Mouse (Mus musculus): ENCODE measurements around the gene Zbtb48. TPM values are rescaled to one million over a fixed set of nuclear protein-coding genes. Genes with fewer than 3 reads are reported as not detected.
A peak's percentile ranks its signal among the peaks of the same experiment; 100 is the strongest.

The Zbtb48 gene
- polyA plus RNA-seq, 1 experiment from 2014 or later = 16.6 TPM

- Histone ChIP-seq H3K4me1 (ENCODE audit: control insufficient read depth, insufficient read depth, low read length) (peaks cover 21% of the 10 kb centered on the region), H3K4me2 (ENCODE audit: low read depth, low read length) (no peak overlapping the region), H3K4me3 (ENCODE audit: low read length) (no peak overlapping the region), H3K27me3 (replicated peaks; ENCODE audit: control insufficient read depth, insufficient read depth, low read length) (no peaks in the 10 kb centered on the region), H3K9ac (ENCODE audit: low read depth, low read length) (no peak overlapping the region), H3K9me3 (ENCODE audit: control insufficient read depth, low read length) (no peaks in the 10 kb centered on the region), H3K36me3 (ENCODE audit: control insufficient read depth, insufficient read depth, low read length) (no peaks in the 10 kb centered on the region), H3K27ac (ENCODE audit: low read length) (no peak overlapping the region)
- no peak for ATAC-seq
- 66% methylated on average over 3 of the region's 3 CpGs for WGBS
Observed at GRCm38 (mm10) chr4:151997701-151998100, 29.8 kb downstream of the Zbtb48 start.

GRCm38 (mm10) chr4:151996951-151997222 lies 30.6 kb downstream of the Zbtb48 start:
- peak overlapping the region; percentile 98 for H3K4me3 ChIP-seq (ENCODE audit: low read length)
- no peaks in the 10 kb centered on the region for H3K27me3 ChIP-seq (replicated peaks; ENCODE audit: control insufficient read depth, insufficient read depth, low read length)
- WGBS = 3% methylated on average over 13 of the region's 13 CpGs
- peak overlapping the region; percentile 60 for H3K4me2 ChIP-seq (ENCODE audit: low read depth, low read length)
- H3K27ac ChIP-seq (ENCODE audit: low read length) = peak overlapping the region; percentile 88
- no peak for ATAC-seq
- no peaks in the 10 kb centered on the region for H3K9me3 ChIP-seq (ENCODE audit: control insufficient read depth, low read length)
- peaks cover 4% of the 10 kb centered on the region for H3K36me3 ChIP-seq (ENCODE audit: control insufficient read depth, insufficient read depth, low read length)
- H3K4me1 ChIP-seq (ENCODE audit: control insufficient read depth, insufficient read depth, low read length) = peaks cover 21% of the 10 kb centered on the region
- peak overlapping the region; percentile 88 for H3K9ac ChIP-seq (ENCODE audit: low read depth, low read length)

- WGBS = under 1% methylated on average over 86 of the region's 94 CpGs
Observed at GRCm38 (mm10) chr4:151996173-151996950, 31.1 kb downstream of the Zbtb48 start, which contains the start of gene Phf13. Gene Phf13 (minus strand): TSS chr4:151996258.

GRCm38 (mm10) chr4:151995371-151996172 lies 31.9 kb downstream of the Zbtb48 start:
- H3K9ac ChIP-seq (ENCODE audit: low read depth, low read length) = peak overlapping the region; percentile 91
- ATAC-seq = peak; percentile 34
- peak overlapping the region; percentile 98 for H3K4me3 ChIP-seq (ENCODE audit: low read length)
- peak overlapping the region; percentile 88 for H3K4me2 ChIP-seq (ENCODE audit: low read depth, low read length)
- H3K27ac ChIP-seq (ENCODE audit: low read length) = peak overlapping the region; percentile 82
- WGBS = under 1% methylated on average over 100 of the region's 111 CpGs
- H3K9me3 ChIP-seq (ENCODE audit: control insufficient read depth, low read length) = no peaks in the 10 kb centered on the region
- H3K27me3 ChIP-seq (replicated peaks; ENCODE audit: control insufficient read depth, insufficient read depth, low read length) = no peaks in the 10 kb centered on the region
- H3K4me1 ChIP-seq (ENCODE audit: control insufficient read depth, insufficient read depth, low read length) = peaks cover 21% of the 10 kb centered on the region
- peaks cover 14% of the 10 kb centered on the region for H3K36me3 ChIP-seq (ENCODE audit: control insufficient read depth, insufficient read depth, low read length)

More at GRCm38 (mm10) chr4:151996173-151996950, 31.1 kb downstream of the Zbtb48 start, which contains the start of gene Phf13:
- Histone ChIP-seq H3K4me2 (ENCODE audit: low read depth, low read length) (peak within 1 kb of the TSS; percentile 88), H3K9me3 (ENCODE audit: control insufficient read depth, low read length) (no peaks in the 10 kb centered on the region), H3K4me3 (ENCODE audit: low read length) (peak within 1 kb of the TSS; percentile 98), H3K4me1 (ENCODE audit: control insufficient read depth, insufficient read depth, low read length) (peaks cover 21% of the 10 kb centered on the region), H3K36me3 (ENCODE audit: control insufficient read depth, insufficient read depth, low read length) (peaks cover 9% of the 10 kb centered on the region), H3K27me3 (replicated peaks; ENCODE audit: control insufficient read depth, insufficient read depth, low read length) (no peaks in the 10 kb centered on the region), H3K27ac (ENCODE audit: low read length) (peak within 1 kb of the TSS; percentile 88), H3K9ac (ENCODE audit: low read depth, low read length) (peak within 1 kb of the TSS; percentile 91)
- peak; percentile 97 for ATAC-seq

- no peaks in the 10 kb centered on the region for H3K27me3 ChIP-seq (replicated peaks; ENCODE audit: control insufficient read depth, insufficient read depth, low read length)
- H3K27ac ChIP-seq (ENCODE audit: low read length) = peak overlapping the region; percentile 82
- no peak for ATAC-seq
- peak overlapping the region; percentile 98 for H3K4me3 ChIP-seq (ENCODE audit: low read length)
- H3K9ac ChIP-seq (ENCODE audit: low read depth, low read length) = peak overlapping the region; percentile 91
- H3K9me3 ChIP-seq (ENCODE audit: control insufficient read depth, low read length) = no peaks in the 10 kb centered on the region
- H3K4me1 ChIP-seq (ENCODE audit: control insufficient read depth, insufficient read depth, low read length) = peaks cover 21% of the 10 kb centered on the region
- H3K36me3 ChIP-seq (ENCODE audit: control insufficient read depth, insufficient read depth, low read length) = peaks cover 14% of the 10 kb centered on the region
- WGBS = 2% methylated on average over 61 of the region's 61 CpGs
- H3K4me2 ChIP-seq (ENCODE audit: low read depth, low read length) = peak overlapping the region; percentile 88
Observed at GRCm38 (mm10) chr4:151994228-151995171, 33.0 kb downstream of the Zbtb48 start.

- WGBS = 71% methylated on average over 6 of the region's 6 CpGs
- no peak overlapping the region for H3K4me2 ChIP-seq (ENCODE audit: low read depth, low read length)
Observed at GRCm38 (mm10) chr4:151993035-151993434, 34.4 kb downstream of the Zbtb48 start.

GRCm38 (mm10) chr4:151992091-151992490 lies 35.4 kb downstream of the Zbtb48 start:
- H3K9ac ChIP-seq (ENCODE audit: low read depth, low read length) = no peak overlapping the region
- H3K9me3 ChIP-seq (ENCODE audit: control insufficient read depth, low read length) = no peaks in the 10 kb centered on the region
- H3K4me2 ChIP-seq (ENCODE audit: low read depth, low read length) = no peak overlapping the region
- peaks cover 25% of the 10 kb centered on the region for H3K4me1 ChIP-seq (ENCODE audit: control insufficient read depth, insufficient read depth, low read length)
- no peak overlapping the region for H3K4me3 ChIP-seq (ENCODE audit: low read length)
- peaks cover 14% of the 10 kb centered on the region for H3K36me3 ChIP-seq (ENCODE audit: control insufficient read depth, insufficient read depth, low read length)
- WGBS = 87% methylated on average over 9 of the region's 9 CpGs
- no peak for ATAC-seq
- no peak overlapping the region for H3K27ac ChIP-seq (ENCODE audit: low read length)
- no peaks in the 10 kb centered on the region for H3K27me3 ChIP-seq (replicated peaks; ENCODE audit: control insufficient read depth, insufficient read depth, low read length)

More at GRCm38 (mm10) chr4:151993035-151993434, 34.4 kb downstream of the Zbtb48 start:
- no peak overlapping the region for H3K4me3 ChIP-seq (ENCODE audit: low read length)
- peaks cover 14% of the 10 kb centered on the region for H3K36me3 ChIP-seq (ENCODE audit: control insufficient read depth, insufficient read depth, low read length)
- no peak overlapping the region for H3K9ac ChIP-seq (ENCODE audit: low read depth, low read length)
- H3K9me3 ChIP-seq (ENCODE audit: control insufficient read depth, low read length) = no peaks in the 10 kb centered on the region
- no peaks in the 10 kb centered on the region for H3K27me3 ChIP-seq (replicated peaks; ENCODE audit: control insufficient read depth, insufficient read depth, low read length)
- no peak overlapping the region for H3K27ac ChIP-seq (ENCODE audit: low read length)
- no peak for ATAC-seq
- H3K4me1 ChIP-seq (ENCODE audit: control insufficient read depth, insufficient read depth, low read length) = peaks cover 25% of the 10 kb centered on the region

DNA sequence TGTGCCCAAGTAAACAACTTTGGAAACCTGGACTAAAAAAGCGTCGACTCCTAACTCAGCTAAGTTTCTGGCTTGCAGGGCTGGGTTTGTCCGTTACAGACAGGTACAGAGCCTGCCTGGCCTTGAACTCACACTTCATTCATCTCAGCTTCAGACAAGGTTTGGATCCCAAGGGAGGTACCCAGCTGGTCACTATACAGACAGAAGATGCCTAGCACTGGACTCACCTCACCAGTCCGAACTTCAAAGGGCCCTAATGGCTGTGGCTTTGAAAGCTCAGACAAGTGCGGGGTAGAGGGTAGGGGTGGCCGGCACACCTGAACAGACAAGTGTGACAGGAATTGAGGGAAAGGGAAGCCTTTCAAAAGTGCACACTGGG lies 38.4 kb downstream of the Zbtb48 start:
- Histone ChIP-seq H3K4me2 (ENCODE audit: low read depth, low read length) (peak overlapping the region; percentile 57), H3K9ac (ENCODE audit: low read depth, low read length) (peak overlapping the region; percentile 97), H3K4me3 (ENCODE audit: low read length) (peak overlapping the region; percentile 97), H3K36me3 (ENCODE audit: control insufficient read depth, insufficient read depth, low read length) (peaks cover 14% of the 10 kb centered on the region), H3K4me1 (ENCODE audit: control insufficient read depth, insufficient read depth, low read length) (peaks cover 35% of the 10 kb centered on the region), H3K9me3 (ENCODE audit: control insufficient read depth, low read length) (no peaks in the 10 kb centered on the region), H3K27ac (ENCODE audit: low read length) (peak overlapping the region; percentile 90), H3K27me3 (replicated peaks; ENCODE audit: control insufficient read depth, insufficient read depth, low read length) (no peaks in the 10 kb centered on the region)
- WGBS = 28% methylated on average over 6 of the region's 6 CpGs
- peak; percentile 11; the same call in 1 of the 2 replicates for ATAC-seq
